Mouse (Mus musculus) midbrain, embryonic 12.5 days (tissue): ENCODE measurements around the gene Olfr1179. TPM values are rescaled to one million over a fixed set of nuclear protein-coding genes. Genes with fewer than 3 reads are reported as not detected.
"Not testable (repeated sequence)": the region's sequence is repeated elsewhere in the genome, so short reads cannot be mapped to it uniquely, and the experiment has no call there.

Source experiments
- ATAC-seq: fragments of 200-750 bp; cut with Nextera tagmentation; 2 replicates; pipeline ENCODE4 v1.8.0; 2017; ENCODE audit warnings: low read depth, moderate TSS enrichment, moderate library complexity; ENCODE audit not compliant: low FRiP score
- H3K27ac ChIP-seq: fragments of 300-500 bp; sonication (generic); replicated peaks from 2 replicates; pipeline ENCODE4 v1.5.1; 2016; ENCODE audit warnings: mild to moderate bottlenecking
- H3K27me3 ChIP-seq: fragments of 300-500 bp; sonication (generic); 2 replicates; pipeline ENCODE4 v1.6.1; 2016; ENCODE audit warnings: mild to moderate bottlenecking
- H3K36me3 ChIP-seq: fragments of 300-500 bp; sonication (generic); 2 replicates; pipeline ENCODE4 v1.6.1; 2016
- H3K4me1 ChIP-seq: fragments of 300-500 bp; sonication (generic); 2 replicates; pipeline ENCODE4 v1.6.1; 2016
- H3K4me2 ChIP-seq: fragments of 300-500 bp; sonication (generic); replicated peaks from 2 replicates; pipeline ENCODE4 v1.6.1; 2016; ENCODE audit warnings: mild to moderate bottlenecking, moderate library complexity
- H3K4me3 ChIP-seq: fragments of 300-500 bp; sonication (generic); 2 replicates; pipeline ENCODE4 v1.5.1; 2016; ENCODE audit warnings: mild to moderate bottlenecking
- H3K9ac ChIP-seq: fragments of 300-500 bp; sonication (generic); replicated peaks from 2 replicates; pipeline ENCODE4 v1.6.1; 2016; ENCODE audit warnings: mild to moderate bottlenecking, moderate library complexity
- H3K9me3 ChIP-seq: fragments of 300-500 bp; sonication (generic); 2 replicates; pipeline ENCODE4 v1.6.1; 2016; ENCODE audit warnings: mild to moderate bottlenecking
- WGBS: fragments of 180-500 bp; shearing (Covaris S2); methylation state at CpG from one replicate; pipeline ENCODE4 v1.1.7; 2016; 5-methylcytosine and 5-hydroxymethylcytosine counted together
- polyA plus RNA-seq: library from polyadenylated mRNA; unstranded; fragments of >200 nt; fragmentation: Nextera tagmentation; extraction: Ambion mirVana; gene quantifications from 2 replicates; pipeline ENCODE4 v1.2.1, GENCODE M21; 2016

The Olfr1179 gene
- polyA plus RNA-seq, result not detected in 2 replicates

- Histone ChIP-seq H3K4me2 (no peak within 1 kb of the TSS), H3K9ac (no peak within 1 kb of the TSS), H3K4me3 (no peak within 1 kb of the TSS), H3K27me3 (no peaks in the 10 kb centered on the region), H3K27ac (no peak within 1 kb of the TSS), H3K9me3 (no peaks in the 10 kb centered on the region), H3K4me1 (no peaks in the 10 kb centered on the region), H3K36me3 (no peaks in the 10 kb centered on the region)
- WGBS, result 89% methylated on average over 3 of the region's 3 CpGs
- no peak for ATAC-seq
Observed at GRCm38 (mm10) chr2:88406353-88406752, at the start of gene Olfr1179. TSS of gene Olfr1179 (minus strand) at chr2:88406453.

DNA sequence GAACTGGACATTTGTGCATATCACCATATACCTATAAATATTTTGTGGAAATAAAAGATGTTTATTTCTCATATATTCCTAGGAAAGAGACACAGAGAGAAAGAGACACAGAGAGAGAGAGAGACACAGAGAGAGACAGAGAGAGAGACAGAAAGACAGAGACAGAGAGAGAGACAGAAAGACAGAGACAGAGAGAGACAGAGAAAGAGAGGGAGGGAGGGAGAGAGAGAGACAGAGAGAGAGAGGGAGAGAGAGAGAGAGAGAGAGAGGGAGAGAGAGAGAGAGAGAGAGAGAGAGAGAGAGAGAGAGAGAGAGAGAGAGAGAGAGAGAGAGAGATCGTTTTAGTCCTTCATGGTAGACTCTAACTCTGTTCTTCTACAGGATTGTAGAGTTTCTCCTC lies 48.3 kb upstream of the Olfr1179 start, which contains the start of gene Olfr1183:
Gene Olfr1183, plus strand, starts transcription at position 301 of the 400 bp plus-strand sequence.
- not testable (repeated sequence) for H3K4me1 ChIP-seq, H3K9ac ChIP-seq, H3K9me3 ChIP-seq, H3K36me3 ChIP-seq, ATAC-seq, H3K27ac ChIP-seq, H3K4me2 ChIP-seq, H3K4me3 ChIP-seq, H3K27me3 ChIP-seq
- WGBS, result 83% methylated on average over 1 of the region's 1 CpGs

DNA sequence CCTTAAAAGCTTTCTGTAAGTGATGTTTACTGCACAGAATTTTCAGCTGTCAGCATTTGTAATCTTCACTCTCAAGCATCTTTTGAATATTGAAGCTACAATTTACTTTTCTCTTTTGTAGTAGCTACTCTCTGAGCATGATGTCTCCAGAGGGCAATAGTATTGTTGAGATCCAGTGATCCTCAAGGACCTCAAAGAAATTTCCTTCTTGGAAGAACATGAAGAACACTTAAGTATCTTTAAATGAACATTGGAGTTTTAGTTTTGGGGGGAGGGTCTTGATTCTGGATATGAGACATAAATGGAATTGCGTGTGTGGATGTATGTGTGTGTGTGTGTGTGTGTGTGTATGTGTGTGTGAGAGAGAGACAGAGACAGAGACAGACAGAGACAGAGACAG lies 42.8 kb upstream of the Olfr1179 start, which contains the start of gene Gm13757:
Gene Gm13757, minus strand, starts transcription at position 101 of the 400 bp plus-strand sequence.
- H3K9me3 ChIP-seq, result no peaks in the 10 kb centered on the region
- no peaks in the 10 kb centered on the region for H3K4me1 ChIP-seq
- no peaks in the 10 kb centered on the region for H3K36me3 ChIP-seq
- H3K9ac ChIP-seq, result no peak within 1 kb of the TSS
- no peak for ATAC-seq
- 100% methylated on average over 1 of the region's 1 CpGs for WGBS
- H3K4me2 ChIP-seq, result no peak within 1 kb of the TSS
- H3K4me3 ChIP-seq, result no peak within 1 kb of the TSS
- no peak within 1 kb of the TSS for H3K27ac ChIP-seq
- H3K27me3 ChIP-seq, result no peaks in the 10 kb centered on the region

GRCm38 (mm10) chr2:88426071-88426470 lies 19.8 kb upstream of the Olfr1179 start, which contains the start of gene Olfr1181:
TSS of gene Olfr1181 (minus strand) at chr2:88426171.
- no peak for ATAC-seq
- WGBS, result 85% methylated on average over 1 of the region's 1 CpGs
- Histone ChIP-seq H3K9ac (no peak within 1 kb of the TSS), H3K4me1 (no peaks in the 10 kb centered on the region), H3K9me3 (no peaks in the 10 kb centered on the region), H3K36me3 (no peaks in the 10 kb centered on the region), H3K4me2 (no peak within 1 kb of the TSS), H3K27ac (no peak within 1 kb of the TSS), H3K4me3 (no peak within 1 kb of the TSS), H3K27me3 (no peaks in the 10 kb centered on the region)

DNA sequence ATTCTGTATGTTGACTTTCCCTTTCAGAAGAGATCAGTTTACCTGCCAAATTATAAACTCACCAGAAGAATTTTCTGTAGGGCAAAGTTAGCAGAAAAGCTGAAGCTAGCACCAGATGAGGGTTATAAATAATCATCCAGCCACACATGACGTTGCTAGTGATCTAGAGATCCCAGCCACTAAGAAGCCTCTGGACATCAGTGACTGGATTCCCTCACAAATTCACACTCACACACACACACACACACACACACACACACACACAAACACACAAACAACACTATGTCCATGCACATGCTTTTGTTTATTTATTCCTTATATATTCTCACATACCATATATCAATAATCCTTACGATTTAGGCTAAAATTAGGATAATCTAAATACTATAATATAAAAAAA lies 12.8 kb upstream of the Olfr1179 start, which contains the start of gene Olfr1180:
Gene Olfr1180, minus strand, starts transcription at position 101 of the 400 bp plus-strand sequence.
- Histone ChIP-seq H3K9me3 (no peaks in the 10 kb centered on the region), H3K36me3 (no peaks in the 10 kb centered on the region), H3K4me3 (no peak within 1 kb of the TSS), H3K4me2 (no peak within 1 kb of the TSS), H3K27ac (no peak within 1 kb of the TSS), H3K27me3 (no peaks in the 10 kb centered on the region), H3K9ac (no peak within 1 kb of the TSS), H3K4me1 (no peaks in the 10 kb centered on the region)
- ATAC-seq, result no peak
- 82% methylated on average over 2 of the region's 2 CpGs for WGBS

DNA sequence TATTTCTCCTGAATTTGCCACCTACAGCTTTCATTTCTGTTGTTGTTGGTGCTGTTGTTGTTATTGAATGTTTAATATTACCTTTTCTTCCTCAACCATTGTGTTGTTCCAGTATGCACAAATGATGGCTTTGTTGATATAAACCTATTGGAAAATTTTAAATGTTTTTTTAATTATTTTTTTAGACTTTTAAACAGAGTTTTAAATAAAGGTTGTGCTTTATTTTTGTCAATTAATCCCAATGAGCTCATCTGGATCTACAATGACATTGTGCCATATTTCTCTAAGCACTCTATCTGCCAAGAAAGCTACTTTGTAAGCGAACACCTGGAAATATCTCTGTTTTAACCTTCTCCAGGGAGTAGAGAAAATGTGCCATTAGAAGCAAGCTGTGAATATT lies 19.5 kb downstream of the Olfr1179 start, which contains the start of gene Olfr1178:
Gene Olfr1178, plus strand, starts transcription at position 301 of the 400 bp plus-strand sequence.
- H3K9me3 ChIP-seq, result no peaks in the 10 kb centered on the region
- ATAC-seq, result no peak
- no peak within 1 kb of the TSS for H3K27ac ChIP-seq
- no peaks in the 10 kb centered on the region for H3K36me3 ChIP-seq
- no peaks in the 10 kb centered on the region for H3K27me3 ChIP-seq
- WGBS, result 93% methylated on average over 1 of the region's 1 CpGs
- H3K4me3 ChIP-seq, result no peak within 1 kb of the TSS
- no peak within 1 kb of the TSS for H3K4me2 ChIP-seq
- no peak within 1 kb of the TSS for H3K9ac ChIP-seq
- H3K4me1 ChIP-seq, result no peaks in the 10 kb centered on the region

DNA sequence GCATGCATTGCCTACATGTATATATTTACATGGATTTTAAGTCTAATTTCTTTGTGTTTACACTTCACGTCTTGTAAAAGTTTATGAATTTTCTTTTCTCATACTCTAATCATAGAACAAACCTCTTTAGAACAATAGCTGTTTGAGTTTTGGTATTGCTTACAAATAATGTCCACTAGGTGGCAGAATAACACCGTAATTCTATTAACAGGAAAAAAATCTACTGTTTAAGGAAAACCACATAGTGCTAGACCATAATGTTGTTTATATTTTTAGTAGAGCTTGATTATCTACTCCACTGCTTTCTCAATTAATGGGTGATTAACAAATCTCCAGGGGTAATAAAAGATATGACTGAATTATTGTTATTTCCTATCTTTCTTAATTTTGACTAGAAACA lies 49.9 kb downstream of the Olfr1179 start:
- no peaks in the 10 kb centered on the region for H3K4me1 ChIP-seq
- H3K27me3 ChIP-seq, result no peaks in the 10 kb centered on the region
- H3K9ac ChIP-seq, result no peak overlapping the region
- no peak overlapping the region for H3K4me3 ChIP-seq
- H3K36me3 ChIP-seq, result no peaks in the 10 kb centered on the region
- H3K4me2 ChIP-seq, result no peak overlapping the region
- WGBS, result 2% methylated on average over 2 of the region's 2 CpGs
- H3K27ac ChIP-seq, result no peak overlapping the region
- 0 out of 2 replicates have a peak, but pooled peaks have one; percentile 27 for ATAC-seq
- no peaks in the 10 kb centered on the region for H3K9me3 ChIP-seq

Other genes starting within 250 kb of the Olfr1179 start
- not detected in 2 replicates for gene Olfr1168, start 224.6 kb downstream of the Olfr1179 start, polyA plus RNA-seq
- not detected in 2 replicates for gene Olfr1170, start 178.1 kb downstream of the Olfr1179 start, polyA plus RNA-seq
- not detected in 2 replicates for gene Olfr1173, start 126.6 kb downstream of the Olfr1179 start, polyA plus RNA-seq
- gene Olfr1174-ps, start 91.3 kb downstream of the Olfr1179 start, polyA plus RNA-seq, result not detected in 2 replicates
- not detected in 2 replicates for gene Olfr1175-ps, start 79.2 kb downstream of the Olfr1179 start, polyA plus RNA-seq
- not detected in 2 replicates for gene Olfr1176, start 69.7 kb downstream of the Olfr1179 start, polyA plus RNA-seq
- gene Olfr1177-ps, start 60.0 kb downstream of the Olfr1179 start, polyA plus RNA-seq, result not detected in 2 replicates
- gene Olfr1178, start 19.4 kb downstream of the Olfr1179 start, polyA plus RNA-seq, result not detected in 2 replicates
- not detected in 2 replicates for gene Olfr1180, start 12.7 kb upstream of the Olfr1179 start, polyA plus RNA-seq
- gene Olfr1181, start 19.7 kb upstream of the Olfr1179 start, polyA plus RNA-seq, result not detected in 2 replicates
- not detected in 2 replicates for gene Gm13757, start 42.7 kb upstream of the Olfr1179 start, polyA plus RNA-seq
- gene Olfr1183, start 48.4 kb upstream of the Olfr1179 start, polyA plus RNA-seq, result not detected in 2 replicates
- gene Olfr1184, start 77.1 kb upstream of the Olfr1179 start, polyA plus RNA-seq, result not detected in 2 replicates
- gene Olfr1185-ps1, start 86.9 kb upstream of the Olfr1179 start, polyA plus RNA-seq, result not detected in 2 replicates
- gene Olfr1186, start 112.1 kb upstream of the Olfr1179 start, polyA plus RNA-seq, result not detected in 2 replicates
- not detected in 2 replicates for gene Olfr1188, start 150.5 kb upstream of the Olfr1179 start, polyA plus RNA-seq
- gene Olfr1189, start 180.0 kb upstream of the Olfr1179 start, polyA plus RNA-seq, result not detected in 2 replicates
- gene Olfr1191-ps1, start 234.1 kb upstream of the Olfr1179 start, polyA plus RNA-seq, result not detected in 2 replicates
- not detected in 2 replicates for gene Olfr1192-ps1, start 242.1 kb upstream of the Olfr1179 start, polyA plus RNA-seq